Mouse (Mus musculus): ENCODE measurements around the gene C330021F23Rik. TPM values are rescaled to one million over a fixed set of nuclear protein-coding genes. Genes with fewer than 3 reads are reported as not detected.

C330021F23Rik gene
- total RNA-seq, 1 experiment, result 4.6 TPM

- H3K4me3 ChIP-seq (ENCODE audit: insufficient read depth in 1 of 2, low read depth in 1 of 2, low read length in 2 of 2, poor library complexity in 1 of 2, severe bottlenecking in 1 of 2), result no peak overlapping the region
- H3K4me1 ChIP-seq (ENCODE audit: control insufficient read depth in 2 of 2, insufficient read depth in 2 of 2, low read length in 2 of 2, poor library complexity in 1 of 2), result peaks cover 4 to 19% of the 10 kb centered on the region in 2 experiments; a peak in 3 of 4 replicates
- no peaks in the 10 kb centered on the region for H3K9me3 ChIP-seq (ENCODE audit: control insufficient read depth, insufficient read depth, low read depth, low read length)
- in situ Hi-C loops (cut with MboI; ENCODE audit: low sequenced_read_pairs in 2 of 2, unreplicated experiment in 2 of 2), result no loop called here
- no peak for DNase-seq (ENCODE audit: low read depth, low spot score)
- no peak for TF ChIP-seq ZNF384 (IDR thresholded peaks at IDR 0.05; ENCODE audit: low read depth, low read length)
- no peak for TF ChIP-seq MAFK (IDR thresholded peaks at IDR 0.05; ENCODE audit: insufficient read depth, low read depth, low read length)
- TF ChIP-seq CHD2 (IDR thresholded peaks at IDR 0.05; ENCODE audit: low read depth, low read length), result no peak
- no peak overlapping the region for H3K27ac ChIP-seq (ENCODE audit: insufficient read depth, low read depth, low read length, poor library complexity, severe bottlenecking)
- peaks cover 43% of the 10 kb centered on the region for H3K36me3 ChIP-seq (ENCODE audit: control insufficient read depth, insufficient read depth, low read length, poor library complexity, severe bottlenecking)
- H3K9ac ChIP-seq (ENCODE audit: insufficient read depth, low read depth, low read length, poor library complexity, severe bottlenecking), result no peak overlapping the region
These were observed 27.7 kb upstream of the C330021F23Rik start for GRCm38 (mm10) chr8:3540076-3540475.

GRCm38 (mm10) chr8:3546511-3546910 is 21.3 kb upstream of the C330021F23Rik start:
- Histone ChIP-seq H3K4me3 (ENCODE audit: insufficient read depth in 1 of 2, low read depth in 1 of 2, low read length in 2 of 2, poor library complexity in 1 of 2, severe bottlenecking in 1 of 2) (no peak overlapping the region), H3K4me1 (ENCODE audit: control insufficient read depth in 2 of 2, insufficient read depth in 2 of 2, low read length in 2 of 2, poor library complexity in 1 of 2) (peaks cover 3 to 5% of the 10 kb centered on the region in 2 experiments; a peak in 3 of 4 replicates), H3K36me3 (ENCODE audit: control insufficient read depth, insufficient read depth, low read length, poor library complexity, severe bottlenecking) (peaks cover 18% of the 10 kb centered on the region), H3K9ac (ENCODE audit: insufficient read depth, low read depth, low read length, poor library complexity, severe bottlenecking) (no peak overlapping the region), H3K9me3 (ENCODE audit: control insufficient read depth, insufficient read depth, low read depth, low read length) (no peaks in the 10 kb centered on the region), H3K27ac (ENCODE audit: insufficient read depth, low read depth, low read length, poor library complexity, severe bottlenecking) (peak overlapping the region; percentile 87; the same call in 1 of the 2 replicates)
- TF ChIP-seq ZNF384 (IDR thresholded peaks at IDR 0.05; ENCODE audit: low read depth, low read length) (no peak), MAFK (IDR thresholded peaks at IDR 0.05; ENCODE audit: insufficient read depth, low read depth, low read length) (no peak), HCFC1 (IDR thresholded peaks at IDR 0.05; ENCODE audit: borderline replicate concordance, insufficient read depth, low read length) (no peak), CHD2 (IDR thresholded peaks at IDR 0.05; ENCODE audit: low read depth, low read length) (no peak), ZC3H11A (IDR thresholded peaks at IDR 0.05; ENCODE audit: borderline replicate concordance, low read depth, low read length) (no peak)
- no peak for DNase-seq (ENCODE audit: low read depth, low spot score)
- in situ Hi-C loops (cut with MboI; ENCODE audit: low sequenced_read_pairs in 2 of 2, unreplicated experiment in 2 of 2), result no loop called here

GRCm38 (mm10) chr8:3552240-3552639 is 15.6 kb upstream of the C330021F23Rik start:
- no peak for TF ChIP-seq ZC3H11A (IDR thresholded peaks at IDR 0.05; ENCODE audit: borderline replicate concordance, low read depth, low read length)
- TF ChIP-seq MAFK (IDR thresholded peaks at IDR 0.05; ENCODE audit: insufficient read depth, low read depth, low read length), result no peak
- no peak for TF ChIP-seq ZNF384 (IDR thresholded peaks at IDR 0.05; ENCODE audit: low read depth, low read length)
- TF ChIP-seq HCFC1 (IDR thresholded peaks at IDR 0.05; ENCODE audit: borderline replicate concordance, insufficient read depth, low read length), result no peak
- no peak for TF ChIP-seq CHD2 (IDR thresholded peaks at IDR 0.05; ENCODE audit: low read depth, low read length)
- H3K4me1 ChIP-seq (ENCODE audit: control insufficient read depth in 2 of 2, insufficient read depth in 2 of 2, low read length in 2 of 2, poor library complexity in 1 of 2), result peaks cover 15 to 24% of the 10 kb centered on the region in 2 experiments; a peak in 3 of 4 replicates
- no peak overlapping the region for H3K4me3 ChIP-seq (ENCODE audit: insufficient read depth in 1 of 2, low read depth in 1 of 2, low read length in 2 of 2, poor library complexity in 1 of 2, severe bottlenecking in 1 of 2)
- peak overlapping the region; percentile 82 for H3K27ac ChIP-seq (ENCODE audit: insufficient read depth, low read depth, low read length, poor library complexity, severe bottlenecking)
- no peaks in the 10 kb centered on the region for H3K36me3 ChIP-seq (ENCODE audit: control insufficient read depth, insufficient read depth, low read length, poor library complexity, severe bottlenecking)
- no peak overlapping the region for H3K9ac ChIP-seq (ENCODE audit: insufficient read depth, low read depth, low read length, poor library complexity, severe bottlenecking)
- H3K9me3 ChIP-seq (ENCODE audit: control insufficient read depth, insufficient read depth, low read depth, low read length), result no peaks in the 10 kb centered on the region
- DNase-seq (ENCODE audit: low read depth, low spot score), result no peak
- in situ Hi-C loops (cut with MboI; ENCODE audit: low sequenced_read_pairs in 2 of 2, unreplicated experiment in 2 of 2), result no loop called here

- TF ChIP-seq ZNF384 (IDR thresholded peaks at IDR 0.05; ENCODE audit: low read depth, low read length) (no peak), HCFC1 (IDR thresholded peaks at IDR 0.05; ENCODE audit: borderline replicate concordance, insufficient read depth, low read length) (no peak), CHD2 (IDR thresholded peaks at IDR 0.05; ENCODE audit: low read depth, low read length) (no peak), ZC3H11A (IDR thresholded peaks at IDR 0.05; ENCODE audit: borderline replicate concordance, low read depth, low read length) (no peak), MAFK (IDR thresholded peaks at IDR 0.05; ENCODE audit: insufficient read depth, low read depth, low read length) (no peak)
- in situ Hi-C loops (cut with MboI; ENCODE audit: low sequenced_read_pairs in 2 of 2, unreplicated experiment in 2 of 2), result no loop called here
- no peak overlapping the region for H3K4me3 ChIP-seq (ENCODE audit: insufficient read depth in 1 of 2, low read depth in 1 of 2, low read length in 2 of 2, poor library complexity in 1 of 2, severe bottlenecking in 1 of 2)
- H3K36me3 ChIP-seq (ENCODE audit: control insufficient read depth, insufficient read depth, low read length, poor library complexity, severe bottlenecking), result no peaks in the 10 kb centered on the region
- H3K9me3 ChIP-seq (ENCODE audit: control insufficient read depth, insufficient read depth, low read depth, low read length), result no peaks in the 10 kb centered on the region
- peaks cover 15 to 24% of the 10 kb centered on the region in 2 experiments; a peak in 3 of 4 replicates for H3K4me1 ChIP-seq (ENCODE audit: control insufficient read depth in 2 of 2, insufficient read depth in 2 of 2, low read length in 2 of 2, poor library complexity in 1 of 2)
- DNase-seq (ENCODE audit: low read depth, low spot score), result no peak
- no peak overlapping the region for H3K27ac ChIP-seq (ENCODE audit: insufficient read depth, low read depth, low read length, poor library complexity, severe bottlenecking)
- no peak overlapping the region for H3K9ac ChIP-seq (ENCODE audit: insufficient read depth, low read depth, low read length, poor library complexity, severe bottlenecking)
These were observed 11.7 kb upstream of the C330021F23Rik start for GRCm38 (mm10) chr8:3556114-3556513.

- peaks cover 13 to 21% of the 10 kb centered on the region in 2 experiments for H3K4me1 ChIP-seq (ENCODE audit: control insufficient read depth in 2 of 2, insufficient read depth in 2 of 2, low read length in 2 of 2, poor library complexity in 1 of 2)
- TF ChIP-seq MAFK (IDR thresholded peaks at IDR 0.05; ENCODE audit: insufficient read depth, low read depth, low read length), result no peak
- no peak for TF ChIP-seq ZC3H11A (IDR thresholded peaks at IDR 0.05; ENCODE audit: borderline replicate concordance, low read depth, low read length)
- TF ChIP-seq CHD2 (IDR thresholded peaks at IDR 0.05; ENCODE audit: low read depth, low read length), result no peak
- no peak for TF ChIP-seq HCFC1 (IDR thresholded peaks at IDR 0.05; ENCODE audit: borderline replicate concordance, insufficient read depth, low read length)
- no peak for TF ChIP-seq ZNF384 (IDR thresholded peaks at IDR 0.05; ENCODE audit: low read depth, low read length)
- peak overlapping the region; percentile 75 to 80 for H3K4me3 ChIP-seq (ENCODE audit: insufficient read depth in 1 of 2, low read depth in 1 of 2, low read length in 2 of 2, poor library complexity in 1 of 2, severe bottlenecking in 1 of 2)
- peak overlapping the region; percentile 99 for H3K27ac ChIP-seq (ENCODE audit: insufficient read depth, low read depth, low read length, poor library complexity, severe bottlenecking)
- H3K36me3 ChIP-seq (ENCODE audit: control insufficient read depth, insufficient read depth, low read length, poor library complexity, severe bottlenecking), result no peaks in the 10 kb centered on the region; the same call in 1 of the 2 replicates
- peak overlapping the region; percentile 85 for H3K9ac ChIP-seq (ENCODE audit: insufficient read depth, low read depth, low read length, poor library complexity, severe bottlenecking)
- no peak for DNase-seq (ENCODE audit: low read depth, low spot score)
- H3K9me3 ChIP-seq (ENCODE audit: control insufficient read depth, insufficient read depth, low read depth, low read length), result no peaks in the 10 kb centered on the region
- in situ Hi-C loops (cut with MboI; ENCODE audit: low sequenced_read_pairs in 2 of 2, unreplicated experiment in 2 of 2), result no loop called here
These were observed 588 bp downstream of the C330021F23Rik start for GRCm38 (mm10) chr8:3568378-3568777.

Data from ES-E14 (cell line).